Mouse (Mus musculus): ENCODE data around the gene Ifitm5. TPM values are rescaled to one million over a fixed set of nuclear protein-coding genes. Genes with fewer than 3 reads are reported as not detected.

The Ifitm5 gene
- polyA plus RNA-seq, 1 experiment from 2014 or later: 0.39 TPM

DNA sequence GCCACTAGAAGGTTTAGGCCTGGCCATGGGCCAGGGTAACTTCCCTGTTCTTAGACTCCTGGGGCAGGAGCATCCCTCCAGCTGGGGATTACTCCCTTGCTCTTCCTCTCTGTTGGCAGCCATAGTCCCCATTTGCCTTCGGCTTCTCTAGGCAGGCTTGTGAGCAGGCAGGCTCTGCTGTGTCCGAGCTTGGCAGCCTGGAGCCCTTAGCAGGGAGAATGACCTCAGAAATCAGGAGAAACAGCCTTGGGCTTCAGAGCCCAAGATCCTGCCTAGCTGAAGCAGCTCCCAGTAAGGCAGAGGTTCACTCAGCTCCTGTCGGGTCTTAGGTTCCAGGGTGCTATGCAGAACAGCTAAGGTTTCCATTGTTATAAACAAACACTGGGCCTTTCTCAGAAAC lies 51.0 kb downstream of the Ifitm5 start:
- no peak overlapping the region for H3K4me3 ChIP-seq (replicated peaks)
- WGBS (ENCODE audit: insufficient replicate concordance): 65% methylated on average over 3 of the region's 3 CpGs
- 0 out of 2 replicates have a peak, but pooled peaks cover 8% of the 10 kb centered on the region for H3K4me1 ChIP-seq (replicated peaks)
- no peaks in the 10 kb centered on the region for H3K9me3 ChIP-seq (replicated peaks)
- H3K36me3 ChIP-seq (replicated peaks): peaks cover 43% of the 10 kb centered on the region
- H3K9ac ChIP-seq: no peak overlapping the region
- H3K4me2 ChIP-seq: no peak overlapping the region
- ATAC-seq (ENCODE audit: insufficient read depth): no peak
- no peak overlapping the region for H3K27ac ChIP-seq (replicated peaks)
- H3K27me3 ChIP-seq: no peaks in the 10 kb centered on the region; the same call in 1 of the 2 replicates

Other genes starting within 250 kb of the Ifitm5 start
- gene Cyp2e1, start 186.6 kb downstream of the Ifitm5 start, polyA plus RNA-seq (2015; fragmentation: Nextera tagmentation; extraction: Ambion mirVana): 0.46 and 0.75 TPM in 2 replicates
- gene Syce1, start 162.4 kb downstream of the Ifitm5 start, polyA plus RNA-seq (2015; fragmentation: Nextera tagmentation; extraction: Ambion mirVana): 0.06 and 0.13 TPM in 2 replicates
- 0.18 and 0.20 TPM in 2 replicates for gene Zfp941, start 128.1 kb downstream of the Ifitm5 start, polyA plus RNA-seq (2015; fragmentation: Nextera tagmentation; extraction: Ambion mirVana)
- gene Urah, start 115.3 kb downstream of the Ifitm5 start, polyA plus RNA-seq (2015; fragmentation: Nextera tagmentation; extraction: Ambion mirVana): 24.7 and 26.8 TPM in 2 replicates
- not detected in 2 replicates for gene Scgb1c1, start 104.7 kb downstream of the Ifitm5 start, polyA plus RNA-seq (2015; fragmentation: Nextera tagmentation; extraction: Ambion mirVana)
- gene Odf3, start 102.5 kb downstream of the Ifitm5 start, polyA plus RNA-seq (2015; fragmentation: Nextera tagmentation; extraction: Ambion mirVana): not detected in 2 replicates
- gene Gm45785, start 94.0 kb downstream of the Ifitm5 start, polyA plus RNA-seq (2015; fragmentation: Nextera tagmentation; extraction: Ambion mirVana): not detected in 2 replicates
- gene Ric8a, start 93.3 kb downstream of the Ifitm5 start, polyA plus RNA-seq (2015; fragmentation: Nextera tagmentation; extraction: Ambion mirVana): 20.9 and 23.3 TPM in 2 replicates
- gene Bet1l, start 92.7 kb downstream of the Ifitm5 start, polyA plus RNA-seq (2015; fragmentation: Nextera tagmentation; extraction: Ambion mirVana): 18.7 and 20.3 TPM in 2 replicates
- 133 TPM in 2 replicates for gene Psmd13, start 68.3 kb downstream of the Ifitm5 start, polyA plus RNA-seq (2015; fragmentation: Nextera tagmentation; extraction: Ambion mirVana)
- gene Sirt3, start 68.0 kb downstream of the Ifitm5 start, polyA plus RNA-seq (2015; fragmentation: Nextera tagmentation; extraction: Ambion mirVana): 20.0 and 21.5 TPM in 2 replicates
- gene Cox8b, start 49.8 kb downstream of the Ifitm5 start, polyA plus RNA-seq (2015; fragmentation: Nextera tagmentation; extraction: Ambion mirVana): 2.5 and 3.6 TPM in 2 replicates
- 4.8 and 7.0 TPM in 2 replicates for gene Nlrp6, start 29.4 kb downstream of the Ifitm5 start, polyA plus RNA-seq (2015; fragmentation: Nextera tagmentation; extraction: Ambion mirVana)
- gene Pgghg, start 8.9 kb downstream of the Ifitm5 start, polyA plus RNA-seq (2015; fragmentation: Nextera tagmentation; extraction: Ambion mirVana): 6.0 and 6.6 TPM in 2 replicates
- not detected in 2 replicates for gene Gm45717, start 5.6 kb upstream of the Ifitm5 start, polyA plus RNA-seq (2015; fragmentation: Nextera tagmentation; extraction: Ambion mirVana)
- gene Ifitm2, start 5.7 kb upstream of the Ifitm5 start, polyA plus RNA-seq (2015; fragmentation: Nextera tagmentation; extraction: Ambion mirVana): 384 and 401 TPM in 2 replicates
- 21.3 TPM in 2 replicates for gene Ifitm1, start 16.9 kb upstream of the Ifitm5 start, polyA plus RNA-seq (2015; fragmentation: Nextera tagmentation; extraction: Ambion mirVana)
- gene Ifitm3, start 60.5 kb upstream of the Ifitm5 start, polyA plus RNA-seq (2015; fragmentation: Nextera tagmentation; extraction: Ambion mirVana): 84.9 and 98.1 TPM in 2 replicates
- gene Ifitm6, start 67.6 kb upstream of the Ifitm5 start, polyA plus RNA-seq (2015; fragmentation: Nextera tagmentation; extraction: Ambion mirVana): 23.2 and 25.7 TPM in 2 replicates
- not detected in 2 replicates for gene Gm17387, start 78.8 kb upstream of the Ifitm5 start, polyA plus RNA-seq (2015; fragmentation: Nextera tagmentation; extraction: Ambion mirVana)
- 0.45 and 0.46 TPM in 2 replicates for gene B4galnt4, start 110.8 kb upstream of the Ifitm5 start, polyA plus RNA-seq (2015; fragmentation: Nextera tagmentation; extraction: Ambion mirVana)
- gene Pkp3, start 127.9 kb upstream of the Ifitm5 start, polyA plus RNA-seq (2015; fragmentation: Nextera tagmentation; extraction: Ambion mirVana): 0.54 and 0.84 TPM in 2 replicates
- 22.1 and 28.1 TPM in 2 replicates for gene Sigirr, start 150.3 kb upstream of the Ifitm5 start, polyA plus RNA-seq (2015; fragmentation: Nextera tagmentation; extraction: Ambion mirVana)
- 0.99 and 1.5 TPM in 2 replicates for gene Ano9, start 167.5 kb upstream of the Ifitm5 start, polyA plus RNA-seq (2015; fragmentation: Nextera tagmentation; extraction: Ambion mirVana)
- 138 and 140 TPM in 2 replicates for gene Ptdss2, start 172.1 kb upstream of the Ifitm5 start, polyA plus RNA-seq (2015; fragmentation: Nextera tagmentation; extraction: Ambion mirVana)
- gene Rnh1, start 222.6 kb upstream of the Ifitm5 start, polyA plus RNA-seq (2015; fragmentation: Nextera tagmentation; extraction: Ambion mirVana): 64.3 and 76.1 TPM in 2 replicates
- gene Hras, start 243.7 kb upstream of the Ifitm5 start, polyA plus RNA-seq (2015; fragmentation: Nextera tagmentation; extraction: Ambion mirVana): 83.0 and 98.2 TPM in 2 replicates
- 11.0 and 12.1 TPM in 2 replicates for gene Lrrc56, start 243.9 kb upstream of the Ifitm5 start, polyA plus RNA-seq (2015; fragmentation: Nextera tagmentation; extraction: Ambion mirVana)

All from liver, embryonic 15.5 days (tissue).